Mouse (Mus musculus) retina, embryonic 14.5 days (tissue): Measurements from ENCODE around the gene Chd1.

ENCODE experiments used
- DNase-seq: peaks from one replicate; pipeline ENCODE4 v3.0.0-alpha.2; 2015; ENCODE audit warnings: low spot score

Chd1 gene

DNA sequence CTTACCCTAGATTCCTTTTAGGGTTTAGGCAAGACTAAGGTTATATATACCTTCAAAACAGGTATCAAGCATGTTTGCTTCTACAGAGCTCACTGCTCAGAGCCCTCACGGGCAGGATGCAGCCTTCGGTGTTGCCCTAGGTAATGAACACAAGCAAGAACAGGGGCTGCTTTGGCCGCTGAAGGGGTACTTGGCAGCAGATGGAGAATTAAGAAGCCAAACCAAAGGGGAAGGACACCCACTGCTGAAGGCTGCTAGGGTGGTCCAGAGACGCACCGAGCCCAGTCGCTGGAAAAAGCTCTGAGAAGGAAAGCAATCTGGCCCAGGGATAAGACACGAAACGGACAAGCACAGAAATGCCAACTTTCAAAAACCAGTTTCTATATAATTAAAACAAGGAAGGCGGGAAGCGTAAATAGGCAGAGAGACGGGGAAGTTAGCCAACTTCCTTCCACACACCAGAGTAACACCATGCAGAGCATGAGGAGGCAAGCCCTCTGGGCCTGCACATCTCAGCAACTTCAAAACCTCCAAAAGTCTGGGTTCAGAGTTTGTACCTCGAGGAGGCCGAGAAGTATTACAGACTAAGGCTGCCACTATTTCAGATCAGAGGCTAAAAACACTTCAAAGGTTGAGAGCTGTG, 107.5 kb downstream of the Chd1 start:
- DNase-seq: no peak

DNA sequence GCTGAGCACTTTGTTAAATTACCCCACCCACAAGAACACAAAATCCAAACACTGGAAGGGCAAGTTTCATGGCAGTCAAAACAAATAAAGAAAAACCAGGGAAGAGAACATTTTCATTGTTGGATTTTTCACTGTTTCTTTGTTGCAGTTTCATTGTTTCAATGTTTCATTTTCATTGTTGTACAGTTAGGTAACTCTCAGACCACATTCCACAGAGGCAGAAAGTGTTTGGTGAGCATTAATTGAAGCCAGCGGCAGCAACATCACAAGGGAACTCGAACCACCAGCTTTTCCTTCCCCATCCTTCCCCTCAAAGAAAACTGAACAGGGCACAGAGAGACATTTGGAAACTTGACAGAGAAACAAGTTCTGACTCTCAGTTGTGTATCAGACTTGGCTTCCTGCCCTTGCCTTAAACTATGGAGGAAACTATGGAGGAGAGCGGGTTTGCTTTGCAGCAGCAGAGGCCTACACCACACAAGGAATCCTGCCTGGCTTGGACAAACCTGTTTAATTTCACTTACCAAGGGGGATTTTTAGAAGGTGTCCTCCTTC, 109.0 kb downstream of the Chd1 start:
- no peak for DNase-seq

DNA sequence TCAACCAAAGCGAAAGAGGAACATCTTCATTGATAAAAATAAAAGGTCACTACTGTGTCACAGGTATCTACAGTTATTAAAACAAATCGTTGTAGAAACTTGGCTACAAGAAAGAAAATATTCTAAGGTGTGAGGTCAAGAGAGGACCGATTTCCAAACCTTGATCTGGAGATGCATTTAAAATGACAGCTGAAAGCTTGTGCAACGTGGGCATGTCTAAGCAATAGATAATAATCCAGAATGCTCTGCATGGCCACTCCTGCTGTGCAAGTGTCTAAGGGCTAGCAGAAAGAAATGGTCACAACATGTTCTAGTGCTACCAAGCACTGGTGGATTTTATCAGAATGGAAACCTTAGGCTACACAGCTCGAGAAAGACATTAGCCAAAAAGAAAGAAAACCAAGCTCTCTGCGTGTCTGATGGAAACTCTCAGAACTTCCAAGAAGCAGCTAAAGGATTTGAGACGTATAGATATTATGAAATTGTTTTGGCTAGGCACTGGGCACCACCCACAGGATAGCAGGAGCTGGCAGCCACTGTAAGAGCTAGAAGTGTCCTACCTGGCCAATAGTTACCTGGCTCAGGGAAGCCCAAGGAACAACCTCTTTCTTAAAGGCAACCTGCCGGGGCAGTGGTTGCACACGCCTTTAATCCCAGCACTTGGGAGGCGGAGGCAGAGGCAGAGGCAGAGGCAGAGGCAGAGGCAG, 110.7 kb downstream of the Chd1 start:
- DNase-seq: no peak

DNA sequence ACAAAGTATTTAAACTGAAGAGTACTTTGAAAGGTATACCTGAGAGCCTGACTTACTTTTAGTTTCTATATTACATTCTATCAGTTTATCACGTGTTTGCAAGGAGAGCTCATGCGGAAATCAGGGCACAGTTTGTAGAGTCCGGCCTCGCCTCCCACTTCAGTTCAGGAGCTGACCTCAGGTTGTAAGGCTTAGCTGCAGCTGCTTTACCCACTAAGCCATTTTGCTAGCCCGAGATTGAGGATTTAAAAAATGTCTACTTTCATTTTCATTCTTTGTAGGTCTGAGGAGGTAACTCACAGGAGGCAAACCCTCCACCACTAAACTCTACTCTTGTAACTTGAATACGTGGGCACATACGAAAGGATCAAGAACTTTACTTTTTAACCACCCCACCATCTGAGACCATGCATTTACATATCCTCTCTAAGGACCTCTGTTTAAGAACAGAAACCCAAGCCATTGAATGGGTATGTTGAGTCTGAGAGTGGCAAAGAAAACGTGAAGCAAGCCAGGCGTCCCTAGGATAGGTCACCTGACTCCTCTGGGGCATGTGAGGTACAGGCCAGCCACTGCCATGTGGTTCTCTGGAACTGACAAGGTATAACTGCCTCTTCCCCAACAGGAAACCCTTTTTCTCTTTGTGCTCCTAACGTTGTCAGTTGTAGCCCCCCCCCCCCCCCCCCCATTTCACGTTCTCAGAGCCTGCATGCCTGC, 111.8 kb downstream of the Chd1 start:
- no peak for DNase-seq

DNA sequence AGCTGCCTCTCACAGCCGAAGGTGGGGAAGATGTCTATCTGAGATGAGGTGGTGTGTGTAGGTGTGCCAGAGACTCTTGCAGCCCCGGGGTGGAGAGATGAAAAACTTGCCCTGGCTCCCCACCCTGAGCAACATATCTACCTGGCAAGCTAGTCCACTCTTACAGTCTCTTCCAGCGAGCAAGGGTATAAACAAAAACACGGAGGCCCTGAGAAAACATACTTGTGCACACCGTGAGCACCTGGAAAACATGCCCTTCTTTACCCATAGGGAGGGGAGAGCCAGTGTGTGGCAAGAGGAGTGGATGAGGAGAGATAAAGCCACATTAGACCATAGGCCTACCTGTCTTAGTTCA, 112.3 kb downstream of the Chd1 start:
- no peak for DNase-seq

DNA sequence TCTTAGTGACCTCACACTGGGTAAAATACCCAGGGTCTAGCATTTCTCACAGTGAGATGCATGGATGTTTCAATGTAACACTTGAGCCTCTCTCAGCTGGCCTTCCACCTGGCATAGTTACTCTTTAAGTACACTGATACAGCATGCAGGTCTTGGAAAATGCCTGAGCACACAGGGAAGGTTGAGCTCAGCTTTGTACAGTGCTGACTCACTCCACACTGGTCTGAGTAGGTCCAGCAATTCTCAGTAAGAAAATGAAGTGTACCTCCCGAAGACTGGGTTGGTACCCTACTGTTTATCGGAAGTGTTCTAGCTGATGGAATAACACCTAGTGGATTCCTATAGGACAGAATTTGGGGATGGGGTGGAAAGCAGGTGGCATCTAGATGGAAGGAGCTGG, 112.9 kb downstream of the Chd1 start:
- DNase-seq: no peak

DNA sequence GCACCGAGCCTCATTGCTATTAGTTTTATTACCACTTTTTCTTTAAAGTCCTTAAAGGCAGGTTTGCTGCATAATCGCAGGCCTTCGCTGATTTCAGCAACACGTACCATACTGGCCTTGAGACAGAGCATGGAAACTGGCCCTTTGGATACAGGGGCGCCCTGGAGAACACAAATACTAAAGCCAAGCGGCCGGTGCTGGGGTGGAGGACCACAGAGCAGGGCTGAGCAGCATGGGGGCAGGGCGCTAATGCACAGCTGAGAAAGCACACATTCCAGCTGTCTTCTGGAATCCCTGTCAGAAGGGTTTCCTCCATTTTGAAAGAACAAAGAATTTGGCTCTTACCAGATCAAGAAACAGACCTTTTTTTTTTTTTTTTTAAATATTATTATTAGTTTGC, 113.6 kb downstream of the Chd1 start:
- DNase-seq: no peak

DNA sequence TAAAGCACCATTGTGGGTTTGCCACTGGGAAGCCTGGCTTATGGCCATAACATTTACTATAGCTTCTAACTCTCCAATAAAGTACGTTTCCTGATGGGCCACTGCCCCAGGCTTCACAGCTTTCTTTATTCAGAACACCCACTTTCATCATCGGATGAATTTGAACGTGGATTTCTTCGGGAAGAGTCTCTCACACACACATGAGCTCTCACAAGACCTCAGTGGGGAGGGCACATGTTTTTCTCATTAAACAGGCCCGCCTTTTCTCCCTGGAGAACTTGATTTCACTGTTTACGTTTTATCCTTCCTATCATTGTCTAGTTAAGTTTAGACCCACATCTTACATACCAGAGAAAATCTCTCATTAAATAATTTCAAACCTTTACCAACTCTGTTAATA, 115.4 kb downstream of the Chd1 start:
- no peak for DNase-seq

DNA sequence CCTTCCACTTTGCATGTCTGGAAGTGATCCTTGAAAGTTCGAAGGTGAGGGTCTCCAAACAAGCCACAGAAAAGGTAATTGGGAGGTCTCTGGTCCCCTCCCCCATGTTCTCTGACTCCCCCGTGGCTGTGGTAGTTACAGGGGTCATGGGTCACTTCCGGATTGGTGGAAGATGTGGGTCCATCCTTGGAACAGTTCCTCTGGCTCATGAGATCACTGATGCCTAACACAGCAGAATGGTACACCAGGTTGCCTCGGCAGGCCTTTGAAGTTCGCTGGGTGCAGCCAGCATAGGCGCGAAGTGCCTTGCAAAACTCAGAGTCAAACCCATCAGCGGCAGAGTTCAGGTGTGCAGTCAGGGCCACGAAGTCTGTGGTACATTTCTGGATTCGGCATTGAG, 116.0 kb downstream of the Chd1 start:
- DNase-seq: no peak

DNA sequence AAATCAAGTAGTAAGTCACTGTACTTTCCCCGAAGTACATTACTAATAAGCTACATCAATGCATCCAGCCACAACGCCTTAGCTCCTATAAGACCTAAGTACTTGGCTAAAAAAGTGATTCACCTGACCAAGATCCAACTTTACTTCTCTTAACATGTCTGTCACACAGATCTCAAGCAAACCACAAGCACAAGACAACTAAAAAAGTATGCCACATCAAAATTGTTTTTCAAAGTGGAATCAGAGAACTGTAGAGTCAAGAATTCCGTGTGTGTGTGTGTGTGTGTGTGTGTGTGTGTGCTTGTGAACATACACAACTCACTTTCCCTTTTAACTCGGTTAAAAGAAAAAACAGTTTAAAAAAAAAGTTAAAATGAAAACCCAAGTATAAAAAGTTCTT, 116.9 kb downstream of the Chd1 start:
- no peak for DNase-seq
